ENCODE assay signal across 20 mouse cellular contexts in genomic region chr4:119915069-119915468, GRCm38 (mm10).
A peak's percentile ranks its signal among the peaks of the same experiment; 100 is the strongest.
DNase-seq lines count a peak whose midpoint lies in the region; ATAC-seq and TF ChIP-seq lines count a peak whose summit lies in the region.
"Had no signal": no experiment of that assay in that cellular context is flagged by ENCODE, and none has a peak within 500 bp of the region (broad histone marks: within the 10 kb centered on the region; RNA-seq: fewer than 3 reads in every experiment).

No protein-coding gene starts in this region.

- ATAC-seq in forebrain, embryonic 12.5 days (ENCODE audit: low FRiP score), result no peak
- no peak for ATAC-seq in midbrain, embryonic 14.5 days (ENCODE audit: low FRiP score, low TSS enrichment)
- no peak for ATAC-seq in G1E (ENCODE audit: extremely low read depth, insufficient number of reproducible peaks, low FRiP score, poor library complexity, severe bottlenecking)
- ATAC-seq: activated CD4-positive, CD25-positive, alpha-beta regulatory T cell, adult 4 months; CD4-positive, CD25-positive, alpha-beta regulatory T cell, adult 4 months; forebrain, embryonic 15.5 days had no signal

- DNase-seq in forebrain, embryonic 10.5 days (ENCODE audit: extremely low spot score, low spot score), result no peak
- DNase-seq in kidney, postnatal 4 days, result peak; percentile 22 to 24
- no peak for DNase-seq in kidney, postnatal 25 days
- no peak for DNase-seq in midbrain, embryonic 10.5 days (ENCODE audit: low spot score)
- DNase-seq in midbrain, embryonic 14.5 days, result no peak
- DNase-seq in G1E (ENCODE audit: low spot score), result no peak
- no peak for DNase-seq in right cerebral cortex, postnatal 4 days
- DNase-seq: adrenal gland, adult 8-10 months; adrenal gland, postnatal 25 days; cerebellum, adult 2 months; cerebellum, adult 9-11 months; gastrocnemius, postnatal 25 days; heart, adult 2 months had no signal

- H3K4me2 ChIP-seq in forebrain, embryonic 12.5 days, result no peak overlapping the region
- H3K4me2 ChIP-seq in midbrain, embryonic 14.5 days (ENCODE audit: low read length), result no peak overlapping the region
- H3K4me2 ChIP-seq: forebrain, embryonic 15.5 days; heart, embryonic 11.5 days; hindbrain, embryonic 12.5 days; hindbrain, embryonic 15.5 days had no signal

- peak overlapping the region; percentile 3; the same call in 1 of the 2 replicates for H3K27ac ChIP-seq in forebrain, embryonic 10.5 days
- no peak overlapping the region for H3K27ac ChIP-seq in forebrain, embryonic 12.5 days
- H3K27ac ChIP-seq in midbrain, embryonic 10.5 days (replicated peaks), result 0 out of 2 replicates have a peak overlapping the region, but pooled peaks have one; percentile 55
- no peak overlapping the region for H3K27ac ChIP-seq in midbrain, embryonic 14.5 days (replicated peaks; ENCODE audit: low read depth, low read length)
- H3K27ac ChIP-seq: forebrain, embryonic 15.5 days; heart, adult 2 months; hindbrain, embryonic 12.5 days; hindbrain, embryonic 15.5 days had no signal

- H3K9me3 ChIP-seq in forebrain, embryonic 10.5 days, result no peaks in the 10 kb centered on the region
- no peaks in the 10 kb centered on the region for H3K9me3 ChIP-seq in forebrain, embryonic 12.5 days
- H3K9me3 ChIP-seq in midbrain, embryonic 10.5 days (replicated peaks), result no peaks in the 10 kb centered on the region
- no peaks in the 10 kb centered on the region for H3K9me3 ChIP-seq in midbrain, embryonic 14.5 days (ENCODE audit: control insufficient read depth, low read length)
- H3K9me3 ChIP-seq in G1E (replicated peaks), result peaks cover 83% of the 10 kb centered on the region
- H3K9me3 ChIP-seq: forebrain, embryonic 15.5 days; hindbrain, embryonic 12.5 days; hindbrain, embryonic 15.5 days had no signal

- H3K4me1 ChIP-seq in forebrain, embryonic 10.5 days, result peaks cover 12% of the 10 kb centered on the region
- peaks cover 7% of the 10 kb centered on the region; the same call in 1 of the 2 replicates for H3K4me1 ChIP-seq in forebrain, embryonic 12.5 days
- peaks cover 13% of the 10 kb centered on the region for H3K4me1 ChIP-seq in midbrain, embryonic 10.5 days
- 0 out of 2 replicates have a peak, but pooled peaks cover 3% of the 10 kb centered on the region for H3K4me1 ChIP-seq in midbrain, embryonic 14.5 days (ENCODE audit: control insufficient read depth, insufficient read depth, low read length)
- no peaks in the 10 kb centered on the region for H3K4me1 ChIP-seq in G1E (ENCODE audit: insufficient read depth, low read depth, low read length)
- H3K4me1 ChIP-seq: forebrain, embryonic 15.5 days; hindbrain, embryonic 12.5 days; hindbrain, embryonic 15.5 days had no signal

- no peaks in the 10 kb centered on the region for H3K36me3 ChIP-seq in forebrain, embryonic 10.5 days (replicated peaks)
- H3K36me3 ChIP-seq in forebrain, embryonic 12.5 days (replicated peaks), result no peaks in the 10 kb centered on the region
- H3K36me3 ChIP-seq in midbrain, embryonic 10.5 days, result no peaks in the 10 kb centered on the region
- H3K36me3 ChIP-seq in midbrain, embryonic 14.5 days (ENCODE audit: control insufficient read depth, insufficient read depth, low read length), result no peaks in the 10 kb centered on the region
- H3K36me3 ChIP-seq in G1E (replicated peaks), result no peaks in the 10 kb centered on the region
- H3K36me3 ChIP-seq: forebrain, embryonic 15.5 days; hindbrain, embryonic 12.5 days; hindbrain, embryonic 15.5 days had no signal

- WGBS in forebrain, embryonic 10.5 days, result 86% methylated on average over 2 of the region's 2 CpGs
- 76% methylated on average over 2 of the region's 2 CpGs for WGBS in forebrain, embryonic 12.5 days
- WGBS in midbrain, embryonic 10.5 days, result 86% methylated on average over 2 of the region's 2 CpGs
- 76% methylated on average over 2 of the region's 2 CpGs for WGBS in midbrain, embryonic 14.5 days

- no peak overlapping the region for H3K9ac ChIP-seq in forebrain, embryonic 12.5 days
- no peak overlapping the region for H3K9ac ChIP-seq in midbrain, embryonic 14.5 days (replicated peaks; ENCODE audit: low read length)
- H3K9ac ChIP-seq: forebrain, embryonic 15.5 days; hindbrain, embryonic 12.5 days; hindbrain, embryonic 15.5 days had no signal

- H3K27me3 ChIP-seq in forebrain, embryonic 10.5 days (ENCODE audit: poor library complexity, severe bottlenecking), result no peaks in the 10 kb centered on the region
- H3K27me3 ChIP-seq in forebrain, embryonic 12.5 days, result no peaks in the 10 kb centered on the region
- H3K27me3 ChIP-seq in midbrain, embryonic 10.5 days (ENCODE audit: low read depth, poor library complexity, severe bottlenecking), result no peaks in the 10 kb centered on the region
- no peaks in the 10 kb centered on the region for H3K27me3 ChIP-seq in midbrain, embryonic 14.5 days (ENCODE audit: control insufficient read depth, insufficient read depth, low read length)
- no peaks in the 10 kb centered on the region for H3K27me3 ChIP-seq in G1E (ENCODE audit: insufficient read depth, low read length)
- H3K27me3 ChIP-seq: forebrain, embryonic 15.5 days; hindbrain, embryonic 12.5 days; hindbrain, embryonic 15.5 days had no signal

- no peak for TF ChIP-seq CTCF in G1E (IDR thresholded peaks at IDR 0.05; ENCODE audit: low read depth, low read length)

- H3K4me3 ChIP-seq in forebrain, embryonic 10.5 days, result no peak overlapping the region
- H3K4me3 ChIP-seq in forebrain, embryonic 12.5 days (replicated peaks), result no peak overlapping the region
- H3K4me3 ChIP-seq in midbrain, embryonic 10.5 days, result no peak overlapping the region
- H3K4me3 ChIP-seq in midbrain, embryonic 14.5 days (replicated peaks; ENCODE audit: low read depth, low read length), result no peak overlapping the region
- 0 out of 2 replicates have a peak overlapping the region, but pooled peaks have one; percentile 15 for H3K4me3 ChIP-seq in G1E (ENCODE audit: low read depth, low read length)
- H3K4me3 ChIP-seq: forebrain, embryonic 15.5 days; heart, adult 2 months; hindbrain, embryonic 12.5 days; hindbrain, embryonic 15.5 days had no signal

Comparison
In these comparisons a context has a peak if more than half of its experiments do, and no peak if none do; other contexts are left out.
1. DNase-seq: peak in kidney, postnatal 4 days (2 of 2); none in forebrain, embryonic 10.5 days (single experiment), kidney, postnatal 25 days (0 of 2), midbrain, embryonic 10.5 days (single experiment), midbrain, embryonic 14.5 days (single experiment), G1E (single experiment) and right cerebral cortex, postnatal 4 days (single experiment).
2. H3K27ac ChIP-seq: peak in forebrain, embryonic 10.5 days (single experiment) and midbrain, embryonic 10.5 days (single experiment); none in forebrain, embryonic 12.5 days (single experiment) and midbrain, embryonic 14.5 days (single experiment).